Mouse (Mus musculus): ENCODE results near the gene Tex52.

DNA sequence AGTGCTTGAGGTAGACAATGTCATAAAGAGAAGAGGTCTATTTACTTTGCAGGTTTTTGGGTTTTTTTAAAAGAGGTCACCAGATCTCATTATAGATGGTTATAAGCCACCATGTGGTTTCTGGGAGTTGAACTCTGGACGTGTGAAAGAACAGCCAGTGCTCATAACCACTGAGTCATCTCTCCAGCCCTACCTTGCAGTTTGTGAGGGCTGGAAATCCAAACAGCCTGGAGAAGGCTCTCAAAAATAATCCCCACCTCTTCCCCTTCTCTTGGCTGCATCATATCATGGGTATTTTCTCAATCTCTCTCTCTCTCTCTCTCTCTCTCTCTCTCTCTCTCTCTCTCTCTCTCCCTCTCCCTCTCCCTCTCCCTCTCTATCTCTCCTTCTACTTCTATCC, 15.4 kb downstream of the Tex52 start:
- TF ChIP-seq CTCF (IDR thresholded peaks at IDR 0.05; ENCODE audit: control insufficient read depth, insufficient read depth, insufficient read length) (no peak), USF1 (IDR thresholded peaks at IDR 0.05; ENCODE audit: low read depth) (no peak), MYOG (IDR thresholded peaks at IDR 0.05; ENCODE audit: control insufficient read depth, extremely low read depth, insufficient read length) (no peak), MAX (IDR thresholded peaks at IDR 0.05) (no peak)
